Mouse (Mus musculus): ENCODE measurements around the gene Gpc6. TPM values are rescaled to one million over a fixed set of nuclear protein-coding genes. Genes with fewer than 3 reads are reported as not detected.

The Gpc6 gene
- polyA plus RNA-seq, 1 experiment, result 14.0 TPM

DNA sequence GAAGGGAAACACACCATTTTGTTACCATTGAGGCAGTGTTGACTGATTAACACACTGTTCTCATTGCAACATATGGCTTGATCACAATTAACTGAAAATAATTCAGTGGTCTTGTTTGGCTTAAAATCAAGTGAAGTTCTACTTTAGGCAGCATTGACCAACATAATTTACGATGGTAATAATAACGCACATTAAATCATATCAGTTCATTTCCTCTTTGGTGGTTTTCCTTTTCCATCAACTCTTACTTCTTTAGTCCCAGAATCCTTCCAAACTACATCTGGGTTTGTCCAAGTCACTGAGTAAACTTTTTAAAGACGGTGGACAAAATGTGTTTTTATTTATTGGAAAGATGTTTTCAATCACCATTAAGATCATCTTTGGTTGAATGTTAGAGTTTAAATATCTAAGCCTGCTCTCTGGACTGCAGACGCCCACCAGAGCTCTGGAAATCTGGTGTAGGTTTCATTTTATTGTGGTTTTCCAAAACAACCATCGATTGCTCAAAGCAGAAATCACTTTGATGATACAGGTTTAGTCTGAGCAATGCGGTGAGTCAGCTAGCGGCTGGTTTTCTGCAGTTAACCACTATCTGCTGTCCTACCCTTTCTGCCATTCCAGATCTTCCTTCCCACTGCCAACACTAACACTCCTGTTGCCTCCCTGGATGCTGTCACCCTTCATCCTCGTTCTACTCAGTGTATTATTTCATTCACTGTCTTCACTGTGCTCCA, 314.7 kb downstream of the Gpc6 start:
- no peak for DNase-seq (ENCODE audit: low spot score)

DNA sequence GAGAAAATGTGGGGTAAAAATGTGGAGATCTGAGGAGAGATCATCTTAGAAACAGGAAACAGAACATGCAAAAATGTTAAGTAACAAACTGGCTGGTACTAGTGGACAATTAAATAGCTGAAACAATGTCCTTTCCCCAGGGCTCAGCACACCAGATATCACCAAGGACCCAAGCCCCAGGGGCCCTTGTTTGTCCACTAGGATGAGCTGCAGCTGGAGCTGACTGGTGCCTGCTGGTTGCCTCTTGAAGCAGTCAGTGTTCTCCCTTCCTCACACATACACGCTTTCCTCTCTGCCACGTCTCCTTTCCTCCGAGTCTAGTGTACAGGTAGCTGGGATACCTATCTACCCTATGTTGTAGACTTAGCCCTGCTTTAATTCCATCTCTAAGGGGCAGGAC, 320.5 kb downstream of the Gpc6 start:
- DNase-seq (ENCODE audit: low spot score), result no peak

DNA sequence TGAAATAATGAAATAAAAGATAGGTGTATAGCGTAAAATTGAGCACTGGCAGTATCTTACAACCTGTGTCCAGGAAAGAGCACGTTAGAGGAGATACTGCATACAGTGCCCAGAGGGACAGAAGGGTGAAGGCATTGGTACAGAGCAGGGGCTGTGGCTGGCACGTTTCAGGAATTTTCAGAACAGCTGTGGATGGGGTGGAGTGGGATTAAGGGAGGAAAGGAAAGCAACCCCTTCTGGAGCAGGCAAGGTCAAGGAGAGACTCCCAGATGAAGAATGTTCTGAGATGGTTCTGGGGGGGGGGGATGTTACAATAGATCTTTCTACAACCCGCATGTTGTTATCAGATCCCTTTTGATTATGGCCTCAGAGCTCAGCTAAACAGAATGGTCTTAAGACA, 331.1 kb downstream of the Gpc6 start:
- DNase-seq (ENCODE audit: low spot score), result no peak

DNA sequence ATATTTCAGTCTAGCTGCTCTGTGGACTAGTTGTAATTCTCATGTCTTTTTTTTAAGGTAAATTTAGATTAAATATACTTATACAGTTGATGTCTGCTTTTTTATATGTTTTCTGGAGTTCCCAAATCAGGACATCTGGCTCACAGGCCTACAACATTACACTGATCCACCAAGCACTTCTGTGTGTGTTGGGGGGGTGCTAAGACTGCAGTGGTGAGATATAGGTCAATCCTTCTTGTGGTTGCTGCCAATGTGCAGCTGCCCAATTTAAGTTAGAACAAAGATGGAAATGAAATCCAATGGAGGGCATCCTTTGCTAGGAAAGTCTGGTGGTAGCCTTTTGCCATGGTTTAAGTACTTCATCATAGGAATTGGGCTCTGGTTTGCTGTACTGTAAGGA, 340.5 kb downstream of the Gpc6 start:
- DNase-seq (ENCODE audit: low spot score), result no peak

DNA sequence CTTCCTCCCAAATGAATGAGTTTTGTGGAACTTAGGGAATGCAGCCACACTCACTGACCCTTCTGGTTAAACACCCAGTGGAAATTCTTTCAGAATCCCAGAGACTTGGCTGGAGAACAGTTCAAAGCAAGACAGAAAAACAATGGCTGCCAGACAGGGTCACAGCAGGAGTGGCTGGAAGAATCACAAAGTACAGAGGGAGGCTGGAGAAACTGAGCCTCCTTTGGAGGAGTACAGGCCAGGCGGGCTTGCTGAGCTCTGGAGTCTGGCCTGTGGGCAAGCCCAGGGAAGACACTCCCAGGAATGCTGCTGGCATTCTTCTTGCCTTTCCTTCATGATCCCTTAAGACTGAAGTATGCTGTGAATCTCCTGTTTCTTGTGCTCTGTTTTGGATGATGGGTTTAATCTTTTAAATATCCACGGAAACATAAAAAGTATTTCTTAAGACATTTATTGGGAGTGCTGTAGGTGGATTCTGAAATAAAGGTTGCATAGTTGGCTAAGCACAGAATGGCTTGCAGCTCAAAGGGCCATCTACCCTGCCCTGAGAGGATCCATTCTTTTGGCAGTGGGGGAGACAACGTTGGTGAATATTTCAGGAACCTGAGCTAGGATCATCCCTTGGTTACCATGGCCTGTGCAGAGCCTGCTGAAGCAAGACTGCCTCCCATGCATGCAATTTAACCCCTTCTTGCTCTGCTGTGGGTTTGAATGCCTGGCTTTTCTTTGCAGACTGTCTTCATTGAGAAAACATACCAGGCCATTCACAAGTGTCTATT, 342.9 kb downstream of the Gpc6 start:
- no peak for DNase-seq (ENCODE audit: low spot score)

DNA sequence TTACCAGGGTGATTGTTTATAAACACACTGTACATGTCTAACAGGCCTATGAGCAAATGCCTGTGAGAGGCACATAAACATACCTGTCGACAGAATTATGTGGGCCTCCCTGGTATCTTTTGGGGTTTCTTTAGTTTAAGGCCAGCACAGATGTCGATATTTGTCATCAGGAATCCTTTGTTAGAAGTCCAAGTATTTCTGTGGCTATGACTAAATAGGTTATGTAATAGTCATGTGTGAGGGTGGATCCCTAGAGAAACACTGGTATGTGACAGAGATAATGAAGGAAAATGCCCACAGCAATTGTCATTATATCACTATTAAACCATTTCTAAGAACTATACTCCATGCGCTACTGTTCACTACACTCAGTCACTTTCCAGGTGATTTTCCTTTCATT, 358.5 kb downstream of the Gpc6 start:
- DNase-seq (ENCODE audit: low spot score), result no peak

DNA sequence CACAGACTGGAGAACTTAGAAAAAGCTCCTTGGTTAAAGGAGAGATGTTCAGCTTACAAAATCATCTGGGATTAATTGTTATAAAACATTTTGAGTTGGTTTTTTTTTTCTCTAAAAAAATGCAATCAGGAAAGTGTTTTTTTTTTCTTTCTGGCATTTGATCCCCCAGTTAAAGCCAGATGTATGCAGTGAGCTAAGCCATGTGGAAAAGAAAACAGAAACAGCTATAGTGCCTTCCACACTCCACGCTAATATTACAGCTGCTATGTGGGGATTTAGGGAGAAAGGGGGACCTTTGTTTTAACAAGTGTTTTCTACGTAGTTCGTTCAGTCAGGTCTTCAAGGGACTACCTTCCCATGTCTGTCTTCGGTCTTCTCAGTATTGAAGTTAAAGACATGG, 368.6 kb downstream of the Gpc6 start:
- no peak for DNase-seq (ENCODE audit: low spot score)

DNA sequence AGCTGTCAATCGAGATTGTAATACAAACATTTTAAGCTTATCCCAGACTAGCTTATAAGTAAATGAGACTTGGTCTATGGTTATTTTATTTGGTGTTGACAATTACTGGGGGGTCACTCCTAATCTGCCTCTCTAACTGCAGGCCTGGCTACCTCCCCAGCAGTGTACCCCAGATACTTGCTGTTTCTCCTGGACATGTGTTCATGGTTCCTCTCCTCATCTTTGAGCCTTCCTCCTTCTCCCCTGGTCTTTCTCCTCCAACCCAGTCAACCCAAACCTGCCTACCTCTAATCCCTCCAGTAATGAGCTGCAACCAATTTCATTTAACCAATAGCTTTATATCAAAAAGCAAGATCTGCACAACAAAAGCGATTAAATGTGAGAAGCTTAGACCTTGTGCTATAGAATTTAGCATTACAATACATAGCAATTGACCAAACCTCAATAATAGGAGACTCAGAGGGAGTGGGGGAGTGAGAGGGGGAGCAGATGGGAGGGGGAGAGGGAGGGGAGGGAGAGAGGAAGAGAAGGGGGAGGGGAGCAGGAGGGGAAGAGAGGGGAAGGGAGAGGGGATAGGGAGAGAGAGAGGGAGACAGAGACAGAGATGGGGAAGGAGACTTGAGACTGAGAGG, 371.2 kb downstream of the Gpc6 start:
- DNase-seq (ENCODE audit: low spot score), result no peak

DNA sequence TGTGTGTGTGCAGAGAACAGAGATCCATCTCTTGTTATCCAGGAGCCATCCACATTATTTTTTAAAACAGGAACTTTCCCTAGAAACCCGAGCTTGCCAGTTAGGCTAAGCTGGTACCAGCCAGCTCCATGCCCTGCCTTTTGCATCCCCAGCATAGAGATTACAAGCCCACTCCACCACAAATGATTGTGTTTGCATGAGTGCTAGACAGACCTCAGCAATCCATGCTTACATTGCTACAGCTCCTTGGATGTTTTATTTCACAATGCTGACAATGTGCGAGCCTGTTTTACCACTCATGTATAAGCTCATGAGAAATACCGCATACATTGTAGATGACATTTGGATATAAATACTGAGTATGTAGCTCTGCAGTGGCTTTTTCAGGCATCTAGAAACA, 375.9 kb downstream of the Gpc6 start:
- no peak for DNase-seq (ENCODE audit: low spot score)

DNA sequence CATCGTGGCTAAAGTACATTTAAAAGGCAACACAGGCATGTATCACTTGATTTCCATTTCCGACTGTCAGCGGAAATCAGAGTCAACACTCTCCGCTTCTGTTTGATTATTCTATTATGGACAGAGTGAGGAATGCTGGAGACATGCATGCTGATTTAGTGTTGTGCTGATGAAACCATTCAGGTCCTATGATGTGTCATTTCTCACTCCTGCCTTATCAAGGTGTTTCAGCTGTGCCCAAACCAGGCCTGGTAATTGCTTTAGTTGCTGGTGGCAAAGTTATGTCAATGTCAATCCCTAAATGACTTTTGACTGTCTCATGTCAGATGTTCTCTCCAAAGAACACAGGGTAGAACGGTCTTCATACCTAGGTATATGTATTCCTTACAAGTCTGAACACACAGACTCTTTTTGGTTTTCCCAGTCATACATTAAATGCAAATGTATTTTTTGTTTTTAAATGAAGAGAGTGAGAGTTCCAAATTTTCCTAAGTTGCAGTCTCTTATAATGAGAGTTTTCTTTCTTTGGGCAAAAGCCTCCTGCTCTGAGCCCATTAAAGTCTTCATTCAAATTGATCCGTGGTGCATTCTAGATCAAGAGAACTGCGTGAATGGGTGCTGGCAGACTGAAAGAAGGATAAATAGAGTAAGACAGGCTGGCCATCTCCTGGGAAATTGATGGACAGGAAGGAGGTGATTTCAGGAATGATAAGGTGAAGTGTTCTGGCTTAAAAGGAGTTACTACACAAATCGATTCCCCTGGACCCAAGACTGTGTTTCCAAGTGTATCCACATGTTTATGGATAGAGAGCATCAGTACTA, 379.0 kb downstream of the Gpc6 start:
- DNase-seq (ENCODE audit: low spot score), result no peak

DNA sequence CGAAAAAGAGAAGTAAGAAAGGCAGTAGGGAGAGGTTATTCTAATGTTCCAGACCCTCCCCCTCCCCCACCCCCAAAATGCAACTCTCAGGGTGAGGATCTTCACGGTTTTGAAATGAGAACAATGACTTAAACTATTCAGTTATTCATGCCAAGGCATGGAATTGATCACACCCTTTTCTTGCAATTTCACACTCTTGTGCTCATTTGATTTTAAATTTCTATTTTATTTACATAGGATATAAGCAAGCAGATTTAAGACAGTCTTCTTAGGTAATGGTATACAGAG, 379.6 kb downstream of the Gpc6 start:
- DNase-seq (ENCODE audit: low spot score), result no peak

DNA sequence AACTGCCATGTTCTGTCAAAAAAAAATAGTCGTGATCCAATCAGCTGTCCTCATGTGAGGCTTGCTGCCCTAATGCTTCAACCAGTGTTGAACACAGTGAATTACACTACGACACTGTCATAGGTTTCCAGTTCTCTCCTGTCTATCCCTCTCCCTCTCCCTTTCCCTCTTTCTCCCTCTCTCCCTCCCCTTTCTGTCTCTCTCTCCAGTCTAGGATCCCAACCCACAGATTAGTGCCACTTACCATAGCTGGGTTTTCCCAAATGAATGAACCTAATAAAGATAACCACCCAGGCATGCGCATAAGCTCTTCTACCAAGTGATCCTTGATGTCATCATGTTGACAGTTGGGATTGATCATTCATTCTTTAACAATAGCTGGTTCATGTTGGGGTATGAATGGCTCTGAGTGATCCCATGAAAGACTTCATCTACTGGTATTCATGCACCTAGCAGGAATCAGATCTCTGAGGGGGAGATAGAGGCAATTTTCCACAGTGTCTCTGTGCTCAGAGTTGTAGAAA, 384.9 kb downstream of the Gpc6 start:
- no peak for DNase-seq (ENCODE audit: low spot score)

DNA sequence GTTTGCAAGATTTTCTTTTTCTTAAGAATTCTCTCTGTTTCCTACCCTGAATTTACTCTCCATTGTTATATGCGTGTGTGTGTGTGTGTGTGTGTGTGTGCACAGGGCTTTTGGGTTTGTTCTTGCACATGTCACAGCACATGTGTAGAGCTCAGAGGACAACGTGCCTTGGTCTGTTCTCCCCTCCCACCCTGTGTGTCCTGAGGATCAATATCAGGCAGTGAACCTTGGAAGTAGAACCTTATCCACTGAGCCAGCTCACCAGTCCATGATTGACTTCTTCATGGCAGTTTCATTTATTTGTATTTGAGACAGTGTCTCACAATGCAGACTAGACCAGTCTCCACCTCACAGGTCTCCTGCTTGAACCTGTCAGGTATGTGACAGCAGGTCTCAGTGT, 399.1 kb downstream of the Gpc6 start:
- DNase-seq (ENCODE audit: low spot score), result no peak

DNA sequence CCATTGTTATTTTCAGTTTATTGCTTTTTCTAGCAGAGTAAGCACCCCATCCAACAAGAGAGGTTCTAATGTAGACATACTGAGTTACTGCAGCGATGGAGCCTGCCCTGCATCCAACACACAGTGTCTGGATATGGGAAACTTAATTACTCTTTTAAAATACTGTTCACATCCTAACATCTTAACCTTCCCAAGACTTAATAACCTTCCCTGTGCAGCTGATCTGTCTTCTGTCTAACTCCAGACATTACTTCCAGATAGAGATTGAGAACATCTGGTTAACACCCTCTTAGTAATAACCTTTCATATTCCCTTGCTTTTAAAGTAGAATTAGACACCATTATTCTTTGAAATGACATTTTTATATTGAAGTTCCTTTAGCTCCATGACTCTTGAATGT, 407.1 kb downstream of the Gpc6 start:
- no peak for DNase-seq (ENCODE audit: low spot score)

DNA sequence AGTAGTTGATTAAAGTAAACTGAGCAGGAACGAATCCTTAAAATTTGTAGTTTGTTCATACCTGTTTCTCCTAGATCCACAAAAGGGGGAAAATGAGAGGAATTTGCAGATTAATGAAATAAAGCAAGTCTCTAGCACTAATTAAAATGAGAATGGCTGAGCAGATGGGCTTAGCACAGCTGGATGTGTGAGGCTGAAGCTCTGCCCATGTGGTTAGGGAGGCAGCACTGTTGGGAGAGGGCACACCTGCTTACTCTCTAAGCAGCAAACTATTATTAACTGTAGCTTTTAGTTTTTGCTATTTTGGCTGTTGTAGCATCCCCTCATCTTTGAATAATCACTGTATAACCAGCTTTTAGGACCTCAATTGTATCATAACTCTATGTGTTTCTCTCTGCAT, 412.2 kb downstream of the Gpc6 start:
- no peak for DNase-seq (ENCODE audit: low spot score)

DNA sequence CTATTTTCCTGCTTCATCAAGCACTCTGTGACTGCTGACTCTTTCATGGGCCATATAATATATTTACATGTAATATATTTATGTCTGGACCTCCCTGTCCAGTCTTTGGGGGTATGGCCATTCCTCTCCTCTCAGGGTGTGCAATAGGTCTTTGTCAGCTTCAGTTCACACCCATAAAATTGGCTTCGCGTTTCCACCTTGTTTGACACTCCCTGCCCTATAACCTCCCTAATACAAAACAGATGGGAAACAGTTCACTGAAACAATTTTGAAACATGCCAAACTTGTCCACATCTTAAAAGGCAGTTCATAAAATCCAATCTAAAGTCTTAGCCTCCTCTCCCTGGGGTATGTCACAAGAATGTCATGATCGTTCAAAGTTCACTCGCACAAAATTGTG, 415.4 kb downstream of the Gpc6 start:
- DNase-seq (ENCODE audit: low spot score), result no peak

DNA sequence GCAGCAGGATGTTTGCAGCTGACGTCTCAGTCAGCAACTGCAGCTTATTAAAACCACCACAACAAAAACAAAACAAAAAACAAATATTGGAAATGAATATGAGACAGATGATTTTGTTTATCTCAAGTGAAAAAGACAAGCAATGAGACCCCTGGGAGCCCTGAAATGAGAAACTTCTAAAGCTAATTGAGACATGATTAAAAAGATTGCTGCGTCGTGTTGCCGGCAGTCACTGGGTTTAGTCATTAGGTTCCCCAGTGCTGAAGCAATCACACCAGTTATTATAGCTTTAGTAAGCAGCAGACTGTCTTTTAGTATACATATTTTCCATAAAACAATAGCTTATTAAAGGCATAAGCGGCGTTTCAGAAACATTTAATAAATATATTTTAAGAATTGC, 419.4 kb downstream of the Gpc6 start:
- DNase-seq (ENCODE audit: low spot score), result no peak

DNA sequence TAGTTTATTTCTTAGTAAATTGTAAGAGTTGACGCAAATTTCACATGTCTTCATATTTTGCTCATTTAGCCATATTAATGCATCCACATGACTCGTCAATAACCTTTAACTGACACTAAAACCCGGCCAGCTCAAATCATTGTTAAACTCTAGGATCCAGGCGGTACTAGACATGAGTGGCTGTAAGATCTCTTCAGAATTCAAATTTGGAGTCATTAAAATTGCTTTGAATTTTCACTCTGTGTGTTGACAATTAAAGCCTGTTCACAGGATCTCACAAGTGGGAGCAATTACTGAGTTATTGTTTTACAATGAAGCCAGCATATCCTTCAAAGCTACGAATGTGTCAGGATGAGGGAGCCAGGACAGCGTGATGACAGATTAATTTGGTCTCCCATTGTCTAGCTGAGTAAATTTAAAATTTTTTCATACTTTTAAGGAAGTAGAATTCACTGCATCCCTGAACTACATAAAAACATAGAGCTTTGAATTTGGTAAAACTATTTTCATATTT, 421.3 kb downstream of the Gpc6 start:
- DNase-seq (ENCODE audit: low spot score), result no peak

DNA sequence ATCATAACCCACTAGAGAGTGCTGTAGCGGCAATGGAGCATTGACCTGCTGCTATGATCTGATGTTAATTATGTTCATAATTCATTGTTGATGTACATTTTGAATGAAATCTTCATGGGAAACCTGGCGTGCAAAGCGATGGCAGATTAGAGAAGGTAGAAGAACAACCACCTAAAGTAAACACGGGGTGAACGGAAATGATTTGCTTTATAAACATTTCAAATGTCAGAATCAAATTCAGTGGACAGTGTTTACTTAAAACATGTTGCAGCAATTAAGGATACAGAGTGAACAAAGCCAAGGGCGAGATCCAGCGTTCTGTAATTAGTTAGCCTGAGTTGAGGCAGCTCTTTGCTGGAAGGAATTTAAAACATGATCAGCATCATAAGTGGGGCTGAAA, 426.2 kb downstream of the Gpc6 start:
- DNase-seq (ENCODE audit: low spot score), result no peak

DNA sequence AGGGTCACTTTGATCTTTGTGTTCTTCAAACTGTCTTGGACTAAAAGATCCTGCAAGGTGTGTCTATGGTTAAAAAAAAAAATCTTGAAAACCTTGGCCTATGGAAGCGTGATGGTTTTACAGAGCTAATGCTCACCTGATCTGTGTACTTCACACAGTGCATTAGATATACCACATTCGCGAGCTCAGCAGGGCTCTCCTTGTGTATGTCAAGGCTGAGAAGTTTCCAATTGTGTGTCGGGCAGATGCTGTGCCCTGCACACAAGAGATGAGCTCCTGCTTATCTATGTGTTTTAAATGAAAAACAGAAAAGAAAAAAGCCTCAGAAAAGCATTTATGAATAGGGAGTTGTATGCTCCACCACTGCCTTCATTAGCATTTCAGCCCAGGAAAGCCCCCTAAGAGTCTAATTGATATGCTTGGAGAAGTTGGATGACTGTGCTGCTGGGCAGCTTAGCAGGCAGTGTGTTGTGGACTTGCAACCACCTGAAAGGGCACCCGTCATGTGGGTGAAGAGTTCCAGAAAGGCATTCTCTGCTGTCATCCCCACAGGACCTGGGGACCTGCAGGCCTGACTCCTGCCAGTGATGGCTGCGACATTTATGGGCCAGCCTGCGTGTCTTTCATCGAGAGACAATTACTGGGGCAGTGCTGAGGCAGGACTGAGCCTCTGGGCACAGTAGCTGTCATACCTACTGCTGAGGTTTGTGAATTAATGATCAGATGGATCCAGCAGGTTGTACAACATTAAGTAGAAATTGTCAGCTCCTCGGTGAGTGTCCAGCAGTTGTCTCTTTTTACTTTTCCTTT, 436.2 kb downstream of the Gpc6 start:
- no peak for DNase-seq (ENCODE audit: low spot score)

DNA sequence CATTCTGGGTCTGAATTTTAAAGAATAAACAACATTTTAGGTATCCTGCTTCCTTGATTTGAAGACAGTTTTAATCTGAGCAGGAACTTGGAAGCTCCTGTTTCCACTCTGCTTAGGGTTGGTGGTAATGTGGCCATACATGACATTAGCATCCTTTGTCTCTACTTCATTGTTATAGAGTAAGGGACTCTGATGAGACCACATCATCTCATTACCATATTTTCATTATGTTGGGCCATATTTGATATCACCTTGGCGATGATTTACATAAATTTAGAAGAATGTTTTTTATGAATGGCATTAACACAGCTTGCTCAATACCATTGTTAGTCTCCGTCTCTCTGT, 436.8 kb downstream of the Gpc6 start:
- DNase-seq (ENCODE audit: low spot score), result no peak

Measured in urinary bladder, adult 2 months (tissue).